Mouse (Mus musculus): ENCODE data around the gene Hnrnpul1.
A peak's percentile ranks its signal among the peaks of the same experiment; 100 is the strongest.
"Not testable (repeated sequence)": the region's sequence is repeated elsewhere in the genome, so short reads cannot be mapped to it uniquely, and the experiment has no call there.

Hnrnpul1 gene

DNA sequence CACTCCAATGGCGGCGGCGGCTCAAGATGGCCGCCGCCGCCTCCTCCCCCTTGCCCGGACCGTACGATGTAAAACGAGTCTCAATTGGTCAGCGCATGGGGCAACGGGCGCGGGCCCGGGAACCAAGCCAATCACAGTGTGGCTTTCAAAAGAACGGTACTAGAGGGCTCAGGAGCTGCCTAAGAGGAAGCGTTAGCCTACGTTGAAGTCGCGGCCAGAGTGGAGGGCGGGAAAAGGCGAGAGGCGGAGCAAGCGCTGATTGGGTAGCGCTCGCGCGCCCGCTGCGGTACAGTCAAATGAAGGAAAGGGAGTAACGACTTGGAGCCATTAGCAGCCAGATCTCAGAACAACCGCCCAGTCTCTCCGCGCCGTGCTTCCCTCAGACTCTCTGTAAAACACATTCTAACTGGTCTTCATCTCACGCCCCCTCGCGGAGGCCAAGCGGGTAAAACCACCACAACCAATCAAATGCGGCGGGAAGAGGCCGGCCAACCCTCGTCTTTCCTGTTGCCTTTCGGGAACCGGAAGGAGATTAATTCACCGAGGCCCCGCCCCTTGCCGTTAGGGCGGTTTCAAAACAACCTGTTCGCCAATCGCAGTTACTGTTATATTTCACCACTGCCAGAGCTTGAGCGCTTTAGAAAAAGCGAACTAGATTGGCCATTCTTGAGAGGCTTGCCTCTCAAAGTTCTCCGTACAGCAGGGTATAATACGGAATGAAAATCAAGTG is at the start of gene Hnrnpul1:
TSS of gene Hnrnpul1 (minus strand) at position 20 of the 730 bp plus-strand sequence.
- DNase-seq (ENCODE audit: low spot score in 2 of 2), result peak; percentile 100

DNA sequence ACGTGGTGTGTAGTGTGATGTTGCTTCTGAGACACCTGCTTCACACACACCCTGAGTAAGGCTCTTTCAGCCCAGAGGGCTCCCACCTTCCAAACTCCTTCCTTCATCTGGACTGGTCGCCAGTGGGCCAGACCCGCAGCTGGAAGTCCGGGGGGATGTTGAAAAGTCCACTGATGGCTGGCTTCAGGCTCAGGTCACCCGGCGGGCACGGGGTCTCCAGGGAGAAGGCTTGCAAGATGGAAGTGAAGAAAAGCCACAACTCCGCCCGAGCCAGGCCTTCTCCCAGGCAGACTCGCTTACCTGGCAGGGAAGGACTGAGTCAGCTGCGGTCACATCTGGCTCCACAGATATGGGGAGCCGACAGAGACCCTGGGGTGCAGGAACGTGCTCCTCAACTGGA is 48.9 kb upstream of the Hnrnpul1 start:
- DNase-seq (ENCODE audit: low spot score in 2 of 2), result no peak

DNA sequence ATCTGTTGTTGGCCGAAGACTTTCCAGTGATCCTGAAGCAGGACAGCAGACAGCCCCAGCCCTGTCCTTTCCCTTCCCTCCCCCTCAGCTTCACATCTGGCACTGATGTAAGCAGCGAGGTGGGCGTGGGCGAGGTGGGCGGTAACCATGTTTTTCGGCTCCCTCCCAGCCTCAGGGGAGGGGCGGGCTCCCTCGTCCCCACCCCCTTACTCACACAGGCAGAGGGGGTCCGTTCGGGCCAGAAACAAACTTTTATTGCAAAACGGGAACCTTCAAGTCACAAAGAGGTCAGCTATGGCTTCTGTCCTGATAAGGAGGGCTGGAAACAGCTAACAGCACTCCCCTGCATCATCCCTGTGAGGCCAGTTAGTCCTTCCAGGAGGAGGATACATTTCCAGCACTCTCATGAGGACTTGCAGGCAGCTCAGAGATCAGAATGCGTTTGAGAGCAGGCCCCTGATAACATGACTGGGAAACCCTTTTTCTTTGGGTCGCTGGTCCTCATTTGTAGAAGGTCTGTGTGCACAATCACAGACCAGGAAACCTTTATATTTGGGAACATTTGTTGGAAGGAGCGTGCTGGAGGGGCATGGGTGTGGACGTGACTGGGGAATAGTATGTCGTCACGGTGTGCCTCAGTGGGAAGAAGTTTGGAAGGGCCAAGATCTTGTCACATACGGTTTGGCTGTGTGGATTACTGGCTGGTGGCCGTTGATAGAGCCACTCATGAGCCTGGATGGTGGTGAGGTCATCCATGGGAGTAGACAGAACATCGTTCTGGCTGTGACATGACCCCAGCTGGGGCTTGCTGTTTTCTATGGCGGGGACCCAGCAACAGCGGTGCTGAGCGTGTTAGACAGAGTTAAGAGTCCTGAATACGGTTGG is 47.9 kb upstream of the Hnrnpul1 start:
- no peak for DNase-seq (ENCODE audit: low spot score in 2 of 2)

DNA sequence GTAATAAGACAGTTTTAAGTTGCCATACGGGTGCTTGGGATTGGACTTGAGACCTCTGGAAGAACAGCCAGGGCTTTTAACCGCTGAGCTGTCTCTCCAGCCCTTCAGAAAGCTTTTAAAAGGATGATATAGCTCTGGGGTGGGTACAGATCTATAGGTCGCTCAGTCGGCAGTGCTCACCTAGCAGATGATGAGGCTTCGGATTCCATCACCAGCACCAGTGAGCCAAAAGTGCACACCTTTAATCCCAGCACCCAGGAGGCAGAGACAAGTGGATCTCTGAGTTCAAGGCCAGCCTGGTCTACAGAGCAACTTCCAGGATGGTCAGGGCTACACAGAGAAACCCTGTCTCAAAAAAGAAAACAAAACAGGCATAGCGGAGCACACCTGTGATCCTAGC is 46.5 kb upstream of the Hnrnpul1 start:
- DNase-seq (ENCODE audit: low spot score in 2 of 2), result no peak

DNA sequence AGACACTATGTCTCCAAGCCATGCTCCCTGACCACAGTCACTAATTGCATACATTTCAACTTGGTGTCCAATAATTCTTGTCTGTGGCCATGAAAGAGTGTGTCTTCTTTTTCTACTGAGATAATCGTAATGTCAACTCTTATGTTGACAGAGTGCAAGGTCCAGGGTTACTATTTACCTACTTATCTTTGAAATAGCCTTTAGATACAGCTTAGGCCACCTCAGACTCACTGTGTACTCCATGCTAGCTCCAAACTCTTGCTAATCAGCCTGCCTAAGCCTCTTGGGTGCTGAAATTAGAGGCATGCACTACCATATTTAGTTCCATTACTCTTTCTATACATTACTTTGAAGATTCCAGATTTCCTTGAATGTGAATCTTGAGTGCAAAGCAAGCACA is 44.8 kb upstream of the Hnrnpul1 start:
- DNase-seq (ENCODE audit: low spot score in 2 of 2), result no peak

DNA sequence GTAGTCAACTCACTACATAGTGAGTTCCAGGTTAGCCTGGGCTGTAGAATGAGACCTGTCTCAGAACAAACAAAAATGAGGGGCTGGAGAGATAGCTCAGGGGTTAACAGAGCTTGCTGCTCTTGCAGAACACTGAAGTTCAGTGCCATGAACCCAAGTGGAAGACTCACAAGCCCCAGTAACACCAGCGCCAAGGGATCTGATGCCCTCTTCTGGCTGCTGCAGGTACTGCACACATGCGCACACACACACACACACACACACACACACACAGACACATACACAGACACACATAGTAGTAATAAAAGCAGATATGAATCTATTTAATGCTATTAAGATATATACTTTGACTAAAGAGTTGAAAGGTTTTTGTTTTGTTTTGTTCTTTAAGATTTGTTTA is 44.0 kb upstream of the Hnrnpul1 start:
- no peak for DNase-seq (ENCODE audit: low spot score in 2 of 2)

DNA sequence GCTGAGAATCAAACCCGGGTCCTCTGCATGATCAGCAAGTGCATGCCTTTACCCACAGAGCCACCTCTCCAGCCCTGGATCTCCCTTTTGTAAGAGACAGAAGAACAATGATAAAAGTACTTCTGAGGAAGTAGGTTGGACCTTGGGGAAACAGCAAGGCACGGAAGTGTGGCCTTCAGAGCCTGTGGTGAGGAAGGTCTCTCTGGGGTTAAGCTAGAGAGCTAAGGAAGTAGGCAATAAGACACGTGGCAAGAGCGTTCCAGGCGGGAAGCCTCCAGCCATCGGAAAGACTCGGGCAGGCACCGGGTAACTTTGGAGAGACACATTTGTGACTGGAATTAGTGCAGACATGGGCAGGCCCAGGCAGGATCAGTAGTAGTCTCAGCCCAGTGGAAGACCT is 40.2 kb upstream of the Hnrnpul1 start:
- no peak for DNase-seq (ENCODE audit: low spot score in 2 of 2)

DNA sequence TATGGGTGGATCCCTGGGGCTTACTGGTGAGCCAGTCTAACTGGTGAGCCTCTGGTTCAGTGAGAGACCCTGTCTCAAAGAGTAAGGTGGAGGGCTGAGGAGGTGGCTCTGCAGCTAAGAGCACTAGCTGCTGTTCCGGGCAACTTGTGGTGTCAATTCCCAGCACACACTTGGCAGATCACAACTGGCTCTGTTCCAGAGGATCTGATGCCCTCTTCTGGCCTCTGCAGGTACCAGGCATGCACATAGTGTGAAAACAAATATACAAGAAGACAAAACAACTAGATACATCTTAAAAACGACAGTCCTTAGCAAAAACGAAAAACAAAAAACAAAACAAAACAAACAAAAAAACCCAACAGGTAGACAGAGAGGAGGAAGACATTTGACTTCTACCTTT is 39.1 kb upstream of the Hnrnpul1 start:
- DNase-seq (ENCODE audit: low spot score in 2 of 2), result no peak

DNA sequence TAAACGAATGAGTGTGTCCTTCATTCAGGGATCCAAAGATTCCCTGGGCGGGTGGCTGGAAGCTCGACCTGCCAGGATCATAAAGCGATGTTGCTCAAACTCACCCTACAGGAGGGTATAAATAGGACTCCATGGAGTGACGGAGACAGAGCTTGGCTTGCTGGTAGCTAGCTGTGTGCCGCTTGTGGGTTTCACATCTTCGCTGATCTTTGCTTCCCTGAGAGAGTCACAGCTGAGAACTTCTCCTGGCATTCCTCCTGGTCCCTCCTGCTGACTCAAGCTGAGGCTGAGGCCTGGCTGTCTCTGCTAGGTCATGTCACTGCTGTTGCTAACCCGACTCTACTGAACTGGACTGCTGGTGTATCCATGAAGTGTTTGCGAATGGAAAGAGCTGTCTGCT is 38.4 kb upstream of the Hnrnpul1 start:
- DNase-seq (ENCODE audit: low spot score in 2 of 2), result not testable (repeated sequence)

DNA sequence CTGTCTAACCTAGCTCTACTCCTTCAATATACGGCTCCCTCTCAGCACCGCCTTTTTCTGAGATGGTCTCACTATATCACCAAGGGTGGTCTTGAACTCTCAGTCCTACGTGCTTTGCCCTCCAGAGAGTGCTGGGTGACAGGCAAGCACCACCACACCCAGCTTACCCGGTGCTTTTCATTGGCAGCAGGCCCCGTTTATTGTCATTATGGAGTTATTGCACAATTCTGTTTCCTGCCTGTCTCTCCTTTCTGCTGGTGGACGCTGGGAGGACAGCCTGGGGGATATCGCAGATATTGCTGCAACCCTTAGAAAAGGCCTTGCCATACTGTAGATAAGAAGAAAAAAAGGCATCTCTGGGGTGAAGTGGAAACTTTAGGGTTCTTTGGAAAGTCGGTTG is 36.1 kb upstream of the Hnrnpul1 start:
- no peak for DNase-seq (ENCODE audit: low spot score in 2 of 2)

DNA sequence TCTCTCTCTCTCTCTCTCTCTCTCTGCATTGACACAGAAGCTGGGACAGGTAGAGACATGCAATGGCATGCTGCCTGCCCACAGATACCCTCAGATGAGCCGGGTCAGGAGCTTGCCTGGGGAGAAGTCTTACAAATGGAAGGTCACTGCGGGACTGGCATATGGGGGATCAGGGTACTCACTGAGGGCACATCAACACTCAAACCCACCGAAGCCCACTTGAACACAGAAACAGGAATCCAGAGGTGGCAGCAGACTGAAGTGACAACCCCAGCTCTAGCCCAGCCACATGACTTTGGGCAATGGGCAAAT is 34.5 kb upstream of the Hnrnpul1 start:
- no peak for DNase-seq (ENCODE audit: low spot score in 2 of 2)

DNA sequence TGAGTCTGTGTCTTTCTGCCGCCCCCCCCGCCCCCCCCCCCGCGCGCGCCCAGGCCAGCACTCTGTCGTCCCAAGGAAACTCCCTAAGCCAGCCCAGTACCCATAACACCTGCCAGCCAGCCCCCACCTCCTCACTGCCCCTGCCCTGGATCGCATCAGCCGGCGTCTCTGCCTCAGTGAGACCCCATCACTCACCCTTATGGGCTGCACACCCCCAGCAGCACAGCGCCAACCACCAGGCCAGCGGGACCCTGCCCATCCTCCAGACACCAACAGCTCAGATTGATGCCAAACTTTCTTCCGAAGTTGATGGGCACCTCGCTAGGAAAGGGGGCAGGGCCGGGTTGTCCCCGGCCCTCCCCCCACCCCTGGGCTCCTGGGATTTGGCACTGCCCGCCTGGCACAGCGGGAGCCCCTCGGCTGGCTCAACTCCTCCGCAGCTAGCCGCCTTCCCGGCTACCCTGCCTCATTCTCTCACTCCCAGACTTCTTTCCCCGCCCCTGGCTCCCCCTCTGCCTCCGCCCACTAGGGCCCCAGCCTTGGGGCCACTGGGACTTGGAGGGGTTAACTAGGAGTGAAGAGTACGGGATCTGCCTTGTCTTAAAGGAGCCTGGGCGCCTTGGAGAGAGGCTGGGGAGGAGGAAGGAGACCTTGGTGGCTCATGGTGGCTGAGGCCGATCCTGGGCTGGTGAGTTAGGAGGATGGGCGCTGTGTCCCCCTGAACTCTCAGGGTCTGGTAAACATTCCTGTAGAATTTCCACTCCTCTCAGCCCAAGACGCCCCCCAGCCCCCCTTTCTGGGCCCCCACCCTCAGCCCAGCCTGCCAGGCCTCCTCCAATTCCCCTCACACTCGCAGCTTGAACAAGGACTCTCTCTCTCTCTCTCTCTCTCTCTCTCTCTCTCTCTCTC is 33.9 kb upstream of the Hnrnpul1 start, which contains the start of gene Axl:
TSS of gene Axl (minus strand) at position 486 of the 909 bp plus-strand sequence.
- peak; percentile 15 to 22 for DNase-seq (ENCODE audit: low spot score in 2 of 2)

DNA sequence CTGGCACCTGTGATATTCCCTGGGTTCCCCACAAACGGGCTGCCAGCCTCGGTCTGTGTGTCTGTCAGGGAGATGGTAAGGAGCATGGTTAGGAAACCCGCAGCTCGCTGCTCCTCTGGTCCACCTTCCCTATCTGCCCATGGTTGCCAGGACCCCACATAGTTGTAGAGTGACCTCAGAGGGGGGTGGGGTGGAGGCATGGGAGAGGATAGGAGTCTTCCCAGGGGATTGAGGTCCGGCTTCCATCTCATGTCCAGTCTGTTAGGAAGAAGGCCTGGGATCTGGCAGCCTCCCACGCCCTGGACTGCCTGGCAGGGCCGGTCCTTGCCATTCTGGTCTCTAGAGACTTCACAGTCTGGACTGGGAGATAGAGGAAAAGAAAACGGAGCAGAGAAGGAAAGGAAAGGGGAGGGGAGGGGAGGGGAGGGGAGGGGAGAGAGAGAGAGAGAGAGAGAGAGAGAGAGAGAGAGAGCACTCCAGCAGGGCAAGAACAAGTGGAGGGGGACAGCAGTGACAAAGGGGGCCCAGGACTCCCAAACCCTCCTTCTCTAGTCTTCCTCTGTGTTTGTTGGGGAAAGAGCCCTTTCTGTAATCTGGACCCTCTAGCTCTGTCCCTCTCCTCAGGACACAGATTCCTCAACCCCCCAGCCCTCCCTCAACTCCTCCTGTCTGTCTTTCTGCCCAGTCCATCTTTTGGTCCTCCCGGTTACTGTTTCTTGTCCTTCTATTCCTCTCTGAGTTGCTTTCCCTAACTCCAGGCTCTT is 33.1 kb upstream of the Hnrnpul1 start:
- no peak for DNase-seq (ENCODE audit: low spot score in 2 of 2)

DNA sequence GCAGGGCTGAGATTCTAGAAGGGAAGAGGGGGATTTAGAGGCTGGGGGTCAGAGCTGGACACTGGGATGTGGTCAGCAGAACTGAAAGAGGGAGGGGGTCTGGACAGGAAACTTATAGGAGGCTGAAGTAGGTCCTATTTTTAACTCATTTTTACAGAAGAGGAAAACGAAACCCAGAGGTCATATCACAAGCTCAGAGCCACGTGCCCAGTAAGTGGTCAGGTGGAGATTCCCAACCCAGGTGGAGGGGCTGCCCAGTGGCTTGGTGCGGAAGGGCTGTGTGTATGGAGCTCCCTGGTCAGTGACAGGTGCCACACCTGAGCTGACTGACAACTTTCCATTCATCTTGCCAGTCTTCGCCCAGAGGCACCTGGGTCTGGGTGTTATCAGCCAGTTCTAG is 32.4 kb upstream of the Hnrnpul1 start:
- no peak for DNase-seq (ENCODE audit: low spot score in 2 of 2)

DNA sequence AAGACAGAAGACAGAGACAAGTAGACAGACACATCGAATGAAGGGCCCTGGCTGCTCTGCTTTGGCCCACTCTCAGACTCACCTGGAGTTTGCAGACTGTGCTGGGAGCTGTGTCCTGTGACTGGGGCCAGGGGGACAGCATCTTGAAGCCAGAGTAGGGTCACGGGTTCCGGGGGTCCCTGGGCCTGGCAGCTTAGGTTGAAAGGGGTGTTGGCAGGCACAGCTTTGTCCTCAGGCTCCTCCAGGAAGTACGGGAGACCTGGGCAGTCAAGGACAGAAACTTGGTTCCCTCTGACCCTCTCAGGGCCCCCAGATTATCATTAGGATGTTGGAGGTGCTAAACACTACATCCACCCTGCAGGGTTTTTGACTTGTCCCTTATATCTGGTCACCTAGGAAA is 31.2 kb upstream of the Hnrnpul1 start:
- no peak for DNase-seq (ENCODE audit: low spot score in 2 of 2)

DNA sequence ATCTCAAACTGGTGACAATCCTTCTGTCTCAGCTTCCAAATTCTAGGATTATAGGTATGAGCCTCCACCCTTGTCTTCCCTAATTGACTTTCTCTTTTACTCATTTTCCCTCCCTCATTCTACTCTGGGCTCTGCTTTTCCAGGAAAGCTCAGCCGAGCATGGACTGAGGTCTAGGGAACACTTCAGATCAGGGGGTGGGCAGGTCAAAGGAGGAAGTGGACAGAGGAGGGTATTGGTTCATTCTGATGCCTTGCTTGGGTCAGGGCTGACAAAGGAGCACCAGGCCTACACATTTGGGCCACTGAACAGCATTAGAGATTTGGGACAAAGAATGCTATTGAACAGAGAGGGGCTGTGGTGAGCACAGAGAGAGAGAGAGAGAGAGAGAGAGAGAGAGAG is 30.3 kb upstream of the Hnrnpul1 start:
- DNase-seq (ENCODE audit: low spot score in 2 of 2), result no peak

DNA sequence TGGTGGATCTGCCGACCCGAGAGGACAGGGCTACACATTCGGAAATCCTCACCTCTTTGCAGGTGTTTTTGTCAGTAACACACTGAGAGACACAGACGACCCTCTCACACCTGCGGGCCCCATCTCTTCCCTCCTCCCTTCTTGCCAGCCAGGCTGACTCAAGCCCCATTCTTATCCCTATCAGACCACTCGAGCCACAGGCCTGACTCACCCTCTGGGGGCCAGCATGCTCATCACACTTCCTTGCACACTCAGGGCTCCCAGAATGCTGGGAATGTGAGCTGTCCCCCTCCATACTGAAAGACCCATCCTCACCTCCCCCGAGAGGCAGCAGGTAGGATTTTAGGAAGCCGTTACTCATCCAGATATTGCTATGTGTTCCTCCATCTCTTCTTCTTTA is 29.2 kb upstream of the Hnrnpul1 start:
- DNase-seq (ENCODE audit: low spot score in 2 of 2), result no peak

DNA sequence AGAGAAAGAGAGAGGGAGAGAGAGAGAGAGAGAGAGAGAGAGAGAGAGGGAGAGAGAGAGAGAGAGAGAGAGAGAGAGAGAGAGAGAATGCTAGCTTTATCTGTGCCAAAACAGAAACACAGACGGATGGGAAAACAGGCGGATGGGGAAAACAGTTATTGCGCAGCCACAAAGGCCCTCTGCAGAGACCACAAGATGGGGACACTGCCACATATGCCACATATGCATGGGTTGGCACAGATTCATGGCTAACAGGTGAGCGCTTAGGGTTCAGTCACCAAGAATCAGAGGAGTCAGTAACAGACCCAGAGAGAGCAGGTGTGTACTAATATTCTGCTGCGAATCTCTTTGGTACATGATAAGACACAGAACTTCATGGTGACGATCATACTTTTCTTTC is 28.2 kb upstream of the Hnrnpul1 start:
- DNase-seq (ENCODE audit: low spot score in 2 of 2), result no peak

DNA sequence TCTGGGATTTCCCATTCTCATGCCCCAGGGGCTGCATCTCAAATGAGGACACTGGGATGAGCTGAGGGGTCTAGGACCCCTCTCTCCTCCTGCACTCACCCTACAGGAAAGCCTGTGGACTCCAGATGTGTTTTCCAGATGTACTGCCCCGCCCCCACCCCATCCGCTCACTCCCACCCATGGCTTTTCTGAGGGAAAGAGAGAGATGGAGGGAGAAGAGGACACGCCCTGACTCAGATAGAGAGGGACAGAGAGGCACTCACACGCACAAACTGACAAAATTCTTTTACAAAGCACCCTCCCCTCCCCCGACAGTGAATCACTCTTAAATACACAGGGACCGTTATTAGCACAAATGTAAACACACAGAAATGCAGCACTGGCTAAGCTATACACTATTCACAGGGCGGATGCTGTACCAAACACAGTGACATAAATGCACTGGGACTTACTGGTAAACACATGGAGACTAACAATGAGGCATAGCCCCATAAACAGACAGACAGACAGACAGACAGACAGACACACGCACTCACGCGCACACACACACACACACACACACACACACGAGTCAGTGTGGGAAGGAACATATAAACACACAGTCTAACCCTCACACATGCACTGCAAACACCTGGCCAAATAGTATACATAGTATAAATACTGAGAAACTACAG is 27.5 kb upstream of the Hnrnpul1 start:
- DNase-seq (ENCODE audit: low spot score in 2 of 2), result no peak

DNA sequence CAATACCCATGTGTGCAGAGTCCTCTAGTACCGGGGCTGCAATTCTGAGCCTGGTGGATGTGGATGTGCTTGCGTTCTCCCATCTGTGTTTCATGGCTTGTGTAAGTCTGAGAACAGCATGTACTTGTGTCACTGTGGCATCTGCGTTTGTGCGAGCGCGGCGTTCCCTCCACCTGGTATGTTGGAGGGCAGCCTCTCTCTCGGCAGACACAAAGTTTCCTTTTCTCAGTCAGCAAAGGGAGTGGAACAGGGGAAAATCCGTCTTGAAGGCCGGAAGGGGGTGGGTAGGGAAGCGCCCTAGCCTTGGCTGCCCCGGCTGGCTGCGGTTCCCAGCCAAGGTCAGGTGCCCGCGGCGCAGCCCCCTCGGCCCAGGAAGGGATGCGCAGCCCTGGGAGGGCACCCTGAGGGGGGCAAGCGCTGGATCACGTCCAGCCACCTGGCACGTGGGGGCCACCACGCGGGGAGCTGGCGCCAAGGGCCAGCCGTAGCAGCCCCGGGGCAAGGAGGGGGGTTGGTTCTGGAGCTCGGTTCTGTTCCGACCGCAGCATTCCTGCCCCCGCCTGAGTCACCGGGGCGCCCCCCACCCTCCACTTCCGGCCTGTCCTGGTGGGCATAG is 26.9 kb upstream of the Hnrnpul1 start:
- DNase-seq (ENCODE audit: low spot score in 2 of 2), result no peak

Data from right cerebral cortex, adult 2 months (tissue).